Mouse (Mus musculus) brain, embryonic 14.5 days (tissue): ENCODE measurements at regions not wholly inside any gene's neighbourhood (a gene's known extent, or its start where the extent isn't known, plus 50 kb on each side); places are given as distances from the start of the nearest gene placed in this dataset.

Experiments
- DNase-seq: peaks from one replicate; pipeline ENCODE4 v3.0.0-alpha.2; 2011; ENCODE audit warnings: low read depth
- CTCF ChIP-seq: fragments of 200-500 bp; IDR thresholded peaks from 2 replicates; pipeline ENCODE4 v1.5.1; 2012; ENCODE audit warnings: inconsistent platforms, mild to moderate bottlenecking, moderate library complexity, borderline replicate concordance; ENCODE audit not compliant: insufficient read depth, insufficient read length; ENCODE audit errors: extremely low read depth
- POLR2A ChIP-seq: fragments of 200-500 bp; IDR thresholded peaks from 2 replicates; pipeline ENCODE4 v1.6.1; 2012; ENCODE audit warnings: mild to moderate bottlenecking, inconsistent platforms, borderline replicate concordance; ENCODE audit not compliant: poor library complexity, insufficient read depth, insufficient read length, severe bottlenecking; ENCODE audit errors: extremely low read depth

DNA sequence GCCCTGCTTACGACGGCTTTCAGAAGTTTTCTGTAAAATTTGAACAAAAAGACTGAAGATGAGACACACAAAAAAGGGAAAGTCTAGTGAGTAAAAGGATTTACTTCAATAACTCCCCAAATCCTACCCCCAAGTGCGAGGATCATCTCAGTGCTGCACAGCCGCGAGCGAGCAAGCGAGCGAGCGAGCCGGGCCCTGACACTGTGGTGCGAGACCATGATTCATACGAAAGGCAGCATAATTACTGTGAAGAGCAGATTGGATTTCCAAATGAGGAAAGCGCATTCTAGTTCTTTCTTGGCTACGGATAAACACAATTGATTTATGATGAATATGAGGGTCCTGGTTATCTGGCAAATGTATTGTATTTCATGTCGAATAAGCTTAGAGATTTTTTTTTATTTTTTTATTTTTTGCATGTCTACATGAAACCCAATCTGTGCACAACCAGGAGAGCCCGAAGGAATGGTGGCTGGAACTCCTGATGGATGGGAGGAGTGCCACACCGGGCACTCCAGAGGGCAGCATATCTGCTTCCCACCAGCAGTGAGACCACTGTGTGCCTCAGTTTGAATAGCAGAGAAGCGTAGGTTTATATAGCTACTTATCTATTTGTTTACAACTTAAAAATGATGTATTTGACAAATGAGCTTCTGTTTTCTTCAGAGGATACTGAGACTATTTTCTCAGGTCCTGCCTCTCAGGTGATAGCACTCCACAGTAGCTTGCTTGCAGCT lies 106.9 kb upstream of the Fam241a start:
- peak; percentile 39 for DNase-seq

GRCm38 (mm10) chr3:128001924-128002501 lies 105.9 kb upstream of the Fam241a start:
- TF ChIP-seq POLR2A (no peak), CTCF (peak; percentile 72; the same call in 1 of the 2 replicates)
- peak; percentile 83 for DNase-seq

More for the DNA sequence above, 106.9 kb upstream of the Fam241a start:
- TF ChIP-seq CTCF = no peak
- no peak for TF ChIP-seq POLR2A

DNA sequence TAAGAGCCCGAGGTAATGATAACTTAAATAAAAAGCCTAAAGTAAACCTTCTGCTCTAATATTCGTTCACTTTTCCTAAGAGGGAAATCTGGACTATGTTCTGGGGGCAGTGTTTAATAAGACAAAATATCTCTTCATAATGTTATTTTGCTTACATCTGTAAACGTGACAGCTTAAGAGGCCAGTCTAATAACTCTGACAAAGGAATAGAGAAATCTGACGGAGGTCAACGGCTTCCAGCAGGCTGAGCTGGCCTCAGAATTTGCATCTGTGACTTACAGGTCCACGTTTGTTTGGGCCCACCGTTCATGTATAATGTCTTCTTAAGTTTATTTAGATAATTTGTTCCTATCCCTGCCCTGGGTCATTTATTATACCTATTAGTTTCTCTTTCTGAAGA lies 99.6 kb upstream of the Fam241a start:
- TF ChIP-seq POLR2A (no peak), CTCF (no peak)
- DNase-seq = no peak

GRCm38 (mm10) chr3:127987583-127987982 lies 91.5 kb upstream of the Fam241a start:
- TF ChIP-seq POLR2A = no peak
- no peak for TF ChIP-seq CTCF
- no peak for DNase-seq

GRCm38 (mm10) chr3:127985165-127985564 lies 89.0 kb upstream of the Fam241a start:
- no peak for DNase-seq
- no peak for TF ChIP-seq CTCF
- no peak for TF ChIP-seq POLR2A

- TF ChIP-seq POLR2A (no peak), CTCF (no peak)
- no peak for DNase-seq
Measured at GRCm38 (mm10) chr3:127977240-127977639, 81.1 kb upstream of the Fam241a start.

DNA sequence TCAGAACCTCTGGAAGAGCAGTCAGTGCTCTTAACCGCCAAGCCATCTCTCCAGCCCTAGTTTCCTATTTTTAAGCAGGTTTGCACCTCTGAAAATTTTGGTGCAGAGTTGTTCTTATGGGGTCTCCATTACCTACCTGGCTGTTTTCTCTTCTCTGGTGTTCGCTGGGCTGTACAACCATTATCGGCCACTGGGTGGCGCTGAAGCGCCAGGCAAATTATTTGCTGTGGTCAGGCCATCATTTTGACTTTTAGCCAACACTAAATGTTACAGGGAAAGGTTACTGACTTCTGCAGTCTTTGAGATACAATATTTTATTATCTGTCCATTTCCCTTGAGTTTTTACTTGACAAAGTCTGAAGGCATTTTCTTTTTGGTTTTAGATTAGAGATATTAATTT lies 74.8 kb upstream of the Fam241a start:
- DNase-seq = peak; percentile 48
- TF ChIP-seq POLR2A (no peak), CTCF (peak; percentile 78)

DNA sequence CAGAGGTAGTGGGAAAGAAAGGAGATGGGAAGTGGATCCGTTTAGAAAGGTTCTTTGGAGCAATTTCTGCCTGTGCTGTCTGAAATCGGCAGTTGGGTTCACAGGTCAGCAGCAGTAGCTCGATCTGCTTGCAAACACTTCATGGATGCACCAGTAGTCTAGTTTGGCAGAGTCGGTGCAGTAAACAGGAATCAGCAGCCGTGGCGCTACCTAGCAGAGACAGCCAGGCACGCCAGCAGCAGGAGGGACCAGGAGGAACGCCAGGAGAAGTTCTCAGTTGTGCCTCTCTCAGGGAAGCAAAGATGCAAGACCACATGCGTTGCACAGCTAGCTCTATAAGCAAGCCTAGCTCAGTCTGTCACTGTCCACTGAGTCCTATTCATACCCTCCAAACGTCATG lies 71.0 kb upstream of the Fam241a start:
- peak; percentile 10 for DNase-seq
- TF ChIP-seq CTCF (no peak), POLR2A (no peak)

DNA sequence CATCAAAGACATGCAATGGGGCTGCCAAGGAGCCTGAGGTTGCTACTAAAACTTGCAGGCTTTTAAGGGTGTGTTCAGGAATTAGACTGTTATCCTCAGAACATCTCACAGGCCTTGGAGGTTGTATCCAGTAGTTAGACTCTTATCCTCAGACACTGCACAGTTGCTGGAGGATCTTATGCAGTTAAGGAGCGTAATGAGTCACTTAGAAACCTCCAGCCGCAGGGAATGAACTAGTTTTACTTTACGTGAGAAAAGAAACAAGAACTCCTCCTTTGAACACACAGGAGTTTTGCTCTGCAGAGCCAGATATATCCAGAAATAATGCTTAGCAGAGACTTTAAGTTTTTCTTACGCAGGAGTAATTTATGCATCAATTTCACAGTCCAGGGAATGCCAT lies 70.1 kb upstream of the Fam241a start:
- no peak for DNase-seq
- TF ChIP-seq CTCF = no peak
- TF ChIP-seq POLR2A = no peak

GRCm38 (mm10) chr3:127958919-127959684 lies 63.0 kb upstream of the Fam241a start:
- peak; percentile 76 for DNase-seq

DNA sequence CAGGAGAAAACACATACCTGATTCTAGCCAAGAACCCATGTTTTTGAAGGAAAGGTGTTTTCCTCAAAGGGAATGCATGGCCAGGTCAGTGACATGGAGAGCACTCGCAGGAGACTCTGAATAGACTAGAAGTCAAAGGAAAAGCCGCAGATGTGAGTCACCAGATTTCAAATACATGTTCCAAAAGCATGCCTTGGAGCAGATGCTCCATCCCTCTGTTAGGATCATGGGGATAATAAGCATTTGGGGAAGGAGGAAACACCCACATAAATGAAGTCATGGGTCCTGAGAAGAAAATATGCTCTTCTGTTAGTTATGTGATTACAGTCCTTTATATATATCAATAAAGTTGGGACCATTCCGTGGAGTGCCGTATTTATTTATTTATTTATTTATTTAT lies 58.7 kb upstream of the Fam241a start:
- TF ChIP-seq CTCF = no peak
- TF ChIP-seq POLR2A = no peak
- no peak for DNase-seq

More at GRCm38 (mm10) chr3:127958919-127959684, 63.0 kb upstream of the Fam241a start:
- TF ChIP-seq POLR2A = no peak
- TF ChIP-seq CTCF = no peak
